Comparison of ENCODE assay signal across 9 mouse cellular contexts in the genomic region with DNA sequence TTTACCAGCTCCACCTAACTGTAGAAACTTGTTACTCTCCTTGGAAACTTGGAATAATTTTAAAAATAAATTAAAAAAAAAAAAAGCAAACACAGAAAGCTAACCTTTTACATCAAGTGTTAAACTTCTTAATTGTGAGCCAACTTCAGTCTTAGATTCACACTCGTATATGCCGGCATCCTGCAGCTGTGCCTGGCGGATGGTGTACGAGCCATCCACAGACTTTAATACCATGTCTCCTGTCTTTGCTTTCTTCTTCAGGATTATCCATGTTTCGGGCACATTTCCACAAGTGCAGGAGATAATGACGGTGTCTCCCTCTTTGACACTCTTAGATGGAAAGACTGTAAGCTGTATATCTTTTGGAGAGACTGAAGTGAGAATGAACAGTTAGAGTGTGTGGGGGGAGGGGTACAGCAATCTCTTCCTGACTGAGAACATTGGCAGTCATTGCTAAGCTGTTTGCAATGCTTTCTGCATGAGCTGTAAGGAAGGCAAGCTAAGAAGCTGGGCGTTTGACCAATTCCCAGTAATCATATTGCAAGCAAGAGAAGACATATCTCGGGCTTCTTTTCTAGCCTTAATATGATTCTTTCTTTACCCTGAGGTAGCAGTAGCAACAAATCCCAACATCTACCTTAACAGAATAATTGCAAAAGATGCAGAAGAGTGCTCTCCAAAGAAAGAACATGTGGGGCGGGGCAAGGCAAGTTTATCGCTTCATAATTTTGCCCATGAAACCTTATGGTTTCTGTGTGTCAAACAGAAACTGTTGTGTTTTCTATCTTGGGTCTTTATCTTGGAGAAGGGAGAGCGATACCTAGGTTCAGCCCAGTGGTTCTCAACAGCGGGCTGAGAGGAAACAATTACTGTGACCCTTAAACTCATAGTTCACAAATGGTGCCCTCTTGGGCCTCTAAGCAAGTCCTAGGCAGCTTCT. TPM values are rescaled to one million over a fixed set of nuclear protein-coding genes. Genes with fewer than 3 reads are reported as not detected.
DNase-seq lines count a peak whose midpoint lies in the region; ATAC-seq and TF ChIP-seq lines count a peak whose summit lies in the region.
"Had no signal": no experiment of that assay in that cellular context is flagged by ENCODE, and none has a peak within 500 bp of the region (broad histone marks: within the 10 kb centered on the region; RNA-seq: fewer than 3 reads in every experiment).

No protein-coding gene starts in this region.

- WGBS in forebrain, embryonic 14.5 days = 38% methylated on average over 12 of the region's 12 CpGs
- 35% methylated on average over 12 of the region's 12 CpGs for WGBS in limb, embryonic 14.5 days
- 46% methylated on average over 12 of the region's 12 CpGs for WGBS in stomach, embryonic 14.5 days

- ATAC-seq in forebrain, embryonic 14.5 days = peak; percentile 68
- ATAC-seq in limb, embryonic 14.5 days (ENCODE audit: low FRiP score, low read depth) = peak; percentile 46; the same call in 1 of the 2 replicates
- peak; percentile 34; the same call in 1 of the 2 replicates for ATAC-seq in stomach, embryonic 14.5 days (ENCODE audit: insufficient number of reproducible peaks, insufficient read depth, low FRiP score, low read depth)
- no peak for ATAC-seq in megakaryocyte, adult 5-6 weeks (ENCODE audit: poor library complexity, severe bottlenecking)

- DNase-seq in adrenal gland, adult 2 months = peak; percentile 13
- no peak for DNase-seq in adrenal gland, adult 18-20 months (ENCODE audit: low spot score in 2 of 2)
- DNase-seq in 3134 (ENCODE audit: extremely low read depth, insufficient read length, low spot score) = peak; percentile 73
- peak; percentile 74 for DNase-seq in forebrain, embryonic 14.5 days (ENCODE audit: low spot score)
- DNase-seq in heart, postnatal 36 days = peak; percentile 34 to 49
- DNase-seq in limb, embryonic 14.5 days (ENCODE audit: low spot score) = peak; percentile 89
- DNase-seq: liver, embryonic 13.5 days had no signal

- TF ChIP-seq POLR2A in limb, embryonic 14.5 days (IDR thresholded peaks at IDR 0.05; ENCODE audit: borderline replicate concordance, extremely low read depth, insufficient read depth, insufficient read length) = no peak

- H3K27ac ChIP-seq in forebrain, embryonic 14.5 days (ENCODE audit: low read depth, low read length) = no peak overlapping the region
- H3K27ac ChIP-seq in limb, embryonic 14.5 days (replicated peaks; ENCODE audit: low read depth, low read length) = peak overlapping the region; percentile 34
- peak overlapping the region; percentile 61 for H3K27ac ChIP-seq in stomach, embryonic 14.5 days (ENCODE audit: low read length)
- H3K27ac ChIP-seq: liver, embryonic 13.5 days had no signal

- H3K27me3 ChIP-seq in forebrain, embryonic 14.5 days (replicated peaks; ENCODE audit: control insufficient read depth, insufficient read depth, low read length) = no peaks in the 10 kb centered on the region
- no peaks in the 10 kb centered on the region for H3K27me3 ChIP-seq in limb, embryonic 14.5 days (ENCODE audit: control insufficient read depth, insufficient read depth, low read length)
- H3K27me3 ChIP-seq in stomach, embryonic 14.5 days (ENCODE audit: control insufficient read depth, insufficient read depth, low read length) = no peaks in the 10 kb centered on the region
- H3K27me3 ChIP-seq: liver, embryonic 13.5 days had no signal

- intact Hi-C loops in heart, postnatal 36 days (cut with DNase I) = no loop called here

- no peak overlapping the region for H3K4me3 ChIP-seq in forebrain, embryonic 14.5 days (ENCODE audit: low read depth, low read length)
- no peak overlapping the region for H3K4me3 ChIP-seq in limb, embryonic 14.5 days (replicated peaks; ENCODE audit: low read length)
- no peak overlapping the region for H3K4me3 ChIP-seq in stomach, embryonic 14.5 days (ENCODE audit: low read depth, low read length)
- H3K4me3 ChIP-seq: liver, embryonic 13.5 days had no signal

- no peak overlapping the region for H3K9ac ChIP-seq in forebrain, embryonic 14.5 days (ENCODE audit: low read length)
- H3K9ac ChIP-seq in limb, embryonic 14.5 days (ENCODE audit: low read depth, low read length, severe bottlenecking) = no peak overlapping the region
- no peak overlapping the region for H3K9ac ChIP-seq in stomach, embryonic 14.5 days (replicated peaks; ENCODE audit: low read depth, low read length)
- H3K9ac ChIP-seq: liver, embryonic 13.5 days had no signal

- no peaks in the 10 kb centered on the region for H3K36me3 ChIP-seq in forebrain, embryonic 14.5 days (ENCODE audit: control insufficient read depth, insufficient read depth, low read length)
- peaks cover 24% of the 10 kb centered on the region for H3K36me3 ChIP-seq in limb, embryonic 14.5 days (ENCODE audit: control insufficient read depth, insufficient read depth, low read length)
- peaks cover 5% of the 10 kb centered on the region; the same call in 1 of the 2 replicates for H3K36me3 ChIP-seq in stomach, embryonic 14.5 days (ENCODE audit: control insufficient read depth, insufficient read depth, low read length)

- peaks cover 16% of the 10 kb centered on the region for H3K4me1 ChIP-seq in forebrain, embryonic 14.5 days (ENCODE audit: control insufficient read depth, insufficient read depth, low read length)
- peaks cover 24% of the 10 kb centered on the region for H3K4me1 ChIP-seq in limb, embryonic 14.5 days (ENCODE audit: control insufficient read depth, insufficient read depth, low read length)
- H3K4me1 ChIP-seq in stomach, embryonic 14.5 days (ENCODE audit: control insufficient read depth, insufficient read depth, low read length) = peaks cover 20% of the 10 kb centered on the region; the same call in 1 of the 2 replicates

- no peaks in the 10 kb centered on the region for H3K9me3 ChIP-seq in forebrain, embryonic 14.5 days (replicated peaks; ENCODE audit: control insufficient read depth, low read length)
- H3K9me3 ChIP-seq in limb, embryonic 14.5 days (ENCODE audit: control insufficient read depth, low read length) = no peaks in the 10 kb centered on the region
- H3K9me3 ChIP-seq in stomach, embryonic 14.5 days (ENCODE audit: control insufficient read depth, low read depth, low read length) = no peaks in the 10 kb centered on the region
- H3K9me3 ChIP-seq: liver, embryonic 13.5 days had no signal

- peak overlapping the region; percentile 25 for H3K4me2 ChIP-seq in forebrain, embryonic 14.5 days (ENCODE audit: low read length)
- peak overlapping the region; percentile 23; the same call in 1 of the 2 replicates for H3K4me2 ChIP-seq in limb, embryonic 14.5 days (replicated peaks; ENCODE audit: low read depth, low read length, severe bottlenecking)
- H3K4me2 ChIP-seq in stomach, embryonic 14.5 days (replicated peaks; ENCODE audit: low read depth, low read length) = peak overlapping the region; percentile 26; the same call in 1 of the 2 replicates
- H3K4me2 ChIP-seq: liver, embryonic 13.5 days had no signal

RNA-seq across cellular contexts. Expression of a gene that starts 15.0 kb away (rescaled TPM):
- total RNA-seq in adrenal gland, adult 2 months (2021) = 10 to 100 TPM; 15.9 to 19.3 TPM
- 0.94 and 2.2 TPM in 2 replicates for polyA plus RNA-seq in adrenal gland, adult 2 months (2012; rRNA removed)
- total RNA-seq in adrenal gland, adult 18-20 months (2021) = 10 to 100 TPM; 21.0 to 48.6 TPM
- polyA plus RNA-seq in forebrain, embryonic 14.5 days (2014; fragmentation: Nextera tagmentation; extraction: Ambion mirVana) = 33.1 and 35.6 TPM in 2 replicates
- 10 to 100 TPM; 15.0 to 15.6 TPM for total RNA-seq in heart, postnatal 36 days (2021)
- polyA plus RNA-seq in limb, embryonic 14.5 days (2012; rRNA removed) = 57.8 and 66.7 TPM in 2 replicates
- polyA plus RNA-seq in limb, embryonic 14.5 days (2014; fragmentation: Nextera tagmentation; extraction: Ambion mirVana) = 162 and 190 TPM in 2 replicates
- polyA plus RNA-seq in stomach, embryonic 14.5 days (2014; fragmentation: Nextera tagmentation; extraction: Ambion mirVana) = 68.1 and 70.0 TPM in 2 replicates
- 4.2 and 5.4 TPM in 2 replicates for total RNA-seq in megakaryocyte, adult 5-6 weeks (2015)
- 3.2 and 4.4 TPM in 2 replicates for total RNA-seq in megakaryocyte, adult 5-6 weeks (2017)

Comparison
In these comparisons a context has a peak if more than half of its experiments do, and no peak if none do; other contexts are left out.
1. DNase-seq: peak in adrenal gland, adult 2 months (single experiment), 3134 (single experiment), forebrain, embryonic 14.5 days (single experiment), heart, postnatal 36 days (2 of 2) and limb, embryonic 14.5 days (single experiment); none in adrenal gland, adult 18-20 months (0 of 2).
2. Peak in every context shown above with its lines, with median percentiles within 50 percentile points of each other: H3K4me2 ChIP-seq.